Mouse (Mus musculus) layer of hippocampus, adult 11-12 months (tissue): ENCODE data around the gene Gm10061.
"Not testable (repeated sequence)": the region's sequence is repeated elsewhere in the genome, so short reads cannot be mapped to it uniquely, and the experiment has no call there.

ENCODE experiments used
- DNase-seq: peaks from one replicate; pipeline ENCODE4 v3.0.0; 2022; ENCODE audit warnings: low spot score

Gm10061 gene

GRCm38 (mm10) chr16:89150786-89151185, at the start of gene Gm10061:
Gm10061 (plus strand) TSS chr16:89151086.
- no peak for DNase-seq

DNA sequence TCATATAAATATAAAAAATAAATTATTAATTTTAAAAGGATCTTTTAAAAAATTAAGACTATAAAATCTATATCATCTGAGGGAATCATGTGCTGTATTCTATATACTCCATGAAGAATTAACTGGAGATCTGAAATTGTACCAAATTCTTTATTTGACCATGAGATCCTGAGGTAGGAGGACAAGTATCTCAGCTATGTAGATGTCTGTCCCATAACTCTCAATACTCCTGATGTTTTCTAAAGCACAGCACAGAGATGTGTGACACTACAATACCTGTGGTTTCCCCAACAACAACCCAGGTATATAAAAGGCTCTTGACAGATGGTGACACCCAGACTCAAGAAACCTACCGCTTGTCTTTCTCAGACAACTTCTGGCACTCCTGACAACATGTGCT, 10.3 kb upstream of the Gm10061 start, which contains the start of gene Gm6358:
Gene Gm6358 (plus strand): TSS at position 301 of the 400 bp plus-strand sequence.
- DNase-seq: no peak

GRCm38 (mm10) chr16:89157652-89158051, 6.8 kb downstream of the Gm10061 start, which contains the start of gene Gm9789:
Gm9789 (plus strand) TSS chr16:89157952.
- no peak for DNase-seq

GRCm38 (mm10) chr16:89169190-89169589, 18.3 kb downstream of the Gm10061 start, which contains the start of gene Gm7735:
Gm7735 (plus strand) TSS chr16:89169490.
- not testable (repeated sequence) for DNase-seq

DNA sequence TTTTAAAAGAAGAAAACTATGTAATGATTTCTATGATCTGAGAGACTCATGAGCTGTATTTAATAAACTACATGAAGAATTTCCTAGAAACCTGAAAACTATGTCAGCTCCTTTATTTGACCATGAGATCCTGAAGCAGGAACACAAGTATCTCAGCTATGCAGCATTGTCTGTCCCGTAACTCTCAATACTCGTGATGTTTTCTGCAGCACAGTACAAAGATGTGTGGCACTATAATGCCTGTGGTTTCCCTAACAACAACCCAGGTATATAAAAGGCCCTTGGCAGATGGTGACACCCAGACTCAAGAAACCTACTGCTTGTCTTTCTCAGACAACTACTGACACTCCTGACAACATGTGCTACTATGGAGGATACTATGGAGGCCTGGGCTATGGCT, 23.5 kb downstream of the Gm10061 start, which contains the start of gene 1110057P08Rik:
Gene 1110057P08Rik (plus strand): TSS at position 301 of the 400 bp plus-strand sequence.
- DNase-seq: no peak

DNA sequence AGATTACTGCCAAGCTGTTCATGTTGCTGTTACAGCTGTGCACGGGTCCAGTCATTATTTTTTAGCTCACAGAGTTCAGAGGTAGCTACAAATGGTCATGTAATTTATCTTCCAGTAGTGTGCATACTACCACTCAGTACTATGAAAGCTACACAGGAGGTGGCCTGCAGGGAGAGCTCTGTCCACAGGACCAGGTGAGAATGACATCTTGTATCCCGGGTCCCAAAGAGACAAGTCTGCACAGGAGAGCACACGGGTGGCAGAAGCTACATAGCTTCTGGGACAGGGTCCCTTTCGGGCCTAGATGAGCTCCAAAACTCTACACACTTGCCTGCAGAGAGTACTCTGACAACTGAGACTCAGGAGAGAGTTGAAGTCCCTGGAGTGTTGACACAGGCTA, 37.7 kb downstream of the Gm10061 start:
- no peak for DNase-seq
